Mouse (Mus musculus) neural tube, embryonic 11.5 days (tissue): ENCODE measurements at regions not wholly inside any gene's neighbourhood (a gene's known extent, or its start where the extent isn't known, plus 50 kb on each side); places are given as distances from the start of the nearest gene placed in this dataset.
A peak's percentile ranks its signal among the peaks of the same experiment; 100 is the strongest.

ENCODE experiments used
- ATAC-seq: fragments of 200-750 bp; cut with Nextera tagmentation; 2 replicates; pipeline ENCODE4 v1.8.0; 2017; ENCODE audit warnings: moderate number of reproducible peaks, mild to moderate bottlenecking, moderate TSS enrichment, moderate library complexity; ENCODE audit not compliant: insufficient read depth, low FRiP score, low TSS enrichment
- DNase-seq: peaks from one replicate; pipeline ENCODE4 v3.0.0-alpha.2; 2015; ENCODE audit warnings: low spot score
- H3K27ac ChIP-seq: fragments of 300-500 bp; sonication (generic); 2 replicates; pipeline ENCODE4 v1.5.1; 2014; ENCODE audit warnings: low read depth, mild to moderate bottlenecking, low read length
- H3K27me3 ChIP-seq: fragments of 300-500 bp; sonication (generic); 2 replicates; pipeline ENCODE4 v1.6.1; 2014; ENCODE audit warnings: mild to moderate bottlenecking, low read length, mixed read lengths; ENCODE audit not compliant: control insufficient read depth, insufficient read depth
- H3K36me3 ChIP-seq: fragments of 300-500 bp; sonication (generic); 2 replicates; pipeline ENCODE4 v1.6.1; 2014; ENCODE audit warnings: mild to moderate bottlenecking, low read length, moderate library complexity, mixed read lengths; ENCODE audit not compliant: control insufficient read depth, insufficient read depth
- H3K4me1 ChIP-seq: fragments of 300-500 bp; sonication (generic); 2 replicates; pipeline ENCODE4 v1.6.1; 2014; ENCODE audit warnings: low read length, mixed read lengths; ENCODE audit not compliant: control insufficient read depth, insufficient read depth
- H3K4me2 ChIP-seq: fragments of 300-500 bp; sonication (generic); 2 replicates; pipeline ENCODE4 v1.6.1; 2014; ENCODE audit warnings: low read depth, mild to moderate bottlenecking, moderate library complexity
- H3K4me3 ChIP-seq: fragments of 300-500 bp; sonication (generic); 2 replicates; pipeline ENCODE4 v1.5.1; 2014; ENCODE audit warnings: low read depth, low read length
- H3K9ac ChIP-seq: fragments of 300-500 bp; sonication (generic); 2 replicates; pipeline ENCODE4 v1.6.1; 2014; ENCODE audit warnings: mild to moderate bottlenecking, low read length
- H3K9me3 ChIP-seq: fragments of 300-500 bp; sonication (generic); 2 replicates; pipeline ENCODE4 v1.6.1; 2016; ENCODE audit warnings: low read length; ENCODE audit not compliant: control insufficient read depth
- WGBS: fragments of 180-500 bp; shearing (Covaris S2); extraction: QIAGEN DNeasy Blood & Tissue Kit; methylation state at CpG from one replicate; pipeline ENCODE4 v1.1.7; 2014; 5-methylcytosine and 5-hydroxymethylcytosine counted together

GRCm38 (mm10) chr10:38147421-38147820, 674.2 kb downstream of the Rfpl4b start:
- ATAC-seq (no peak), DNase-seq (no peak)
- Histone ChIP-seq H3K4me3 (no peak overlapping the region), H3K9ac (no peak overlapping the region), H3K4me1 (no peaks in the 10 kb centered on the region), H3K27ac (no peak overlapping the region), H3K36me3 (no peaks in the 10 kb centered on the region), H3K9me3 (no peaks in the 10 kb centered on the region), H3K27me3 (no peaks in the 10 kb centered on the region), H3K4me2 (no peak overlapping the region)
- 81% methylated on average over 2 of the region's 2 CpGs for WGBS

DNA sequence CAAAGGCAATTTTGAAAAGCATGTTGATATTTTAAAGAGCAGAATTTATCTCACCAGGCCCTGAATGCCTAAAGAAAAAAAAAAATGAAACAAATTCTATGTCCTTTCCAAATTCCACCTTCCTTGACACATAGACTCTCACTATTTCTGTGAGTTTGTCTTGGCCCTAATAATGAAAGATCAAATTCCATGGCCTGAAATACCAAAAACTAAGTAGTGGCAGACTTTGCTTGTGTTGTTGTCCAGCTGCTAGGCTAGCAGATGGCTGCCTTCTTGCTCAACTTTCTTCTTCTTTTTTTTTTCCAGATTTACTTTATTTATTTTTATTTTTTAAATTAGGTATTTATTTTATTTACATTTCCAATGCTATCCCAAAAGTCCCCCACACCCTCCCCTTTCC, 682.4 kb downstream of the Rfpl4b start:
- Histone ChIP-seq H3K9me3 (no peaks in the 10 kb centered on the region), H3K4me1 (no peaks in the 10 kb centered on the region), H3K4me3 (no peak overlapping the region), H3K27ac (no peak overlapping the region), H3K4me2 (no peak overlapping the region), H3K36me3 (no peaks in the 10 kb centered on the region), H3K9ac (no peak overlapping the region), H3K27me3 (no peaks in the 10 kb centered on the region)
- no peak for ATAC-seq
- DNase-seq, result no peak

DNA sequence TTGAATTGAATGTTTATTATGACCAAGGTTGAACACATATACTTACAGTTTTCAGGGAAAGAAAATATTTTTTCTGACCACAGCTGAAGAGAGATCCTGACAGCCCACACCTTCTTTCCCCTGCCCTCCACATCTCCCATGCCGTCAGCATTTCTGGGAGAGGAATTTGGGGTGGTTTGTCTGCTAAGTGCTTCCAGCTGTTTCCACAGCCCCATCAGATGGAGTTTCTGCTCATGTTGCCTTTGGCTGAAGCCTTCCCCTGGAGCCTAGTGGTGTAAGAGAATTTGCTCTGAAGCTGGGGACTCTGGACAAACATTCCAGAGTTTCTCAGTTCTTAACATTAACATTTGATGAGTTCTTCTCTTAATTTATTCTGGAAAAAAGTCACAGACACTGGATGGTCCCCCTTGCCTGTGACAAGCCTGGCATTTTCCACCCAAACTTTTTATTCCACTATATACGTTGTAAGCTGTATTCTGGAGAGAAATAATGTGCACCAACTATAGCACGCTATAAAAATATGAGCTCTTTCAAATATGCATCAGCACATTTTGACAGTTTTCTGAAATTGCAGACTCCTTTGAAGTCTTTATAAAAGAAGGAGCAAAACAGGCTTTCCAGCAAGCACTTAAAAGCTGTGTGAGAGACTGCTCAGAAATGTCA, 699.5 kb downstream of the Rfpl4b start:
- WGBS, result 62% methylated on average over 3 of the region's 3 CpGs
- no peak overlapping the region for H3K4me2 ChIP-seq
- H3K4me1 ChIP-seq, result no peaks in the 10 kb centered on the region
- ATAC-seq (no peak), DNase-seq (peak; percentile 58)
- H3K9me3 ChIP-seq, result no peaks in the 10 kb centered on the region
- H3K27me3 ChIP-seq, result no peaks in the 10 kb centered on the region
- H3K36me3 ChIP-seq, result no peaks in the 10 kb centered on the region
- no peak overlapping the region for H3K27ac ChIP-seq
- H3K4me3 ChIP-seq, result no peak overlapping the region
- no peak overlapping the region for H3K9ac ChIP-seq

GRCm38 (mm10) chr10:38118601-38119000, 703.0 kb downstream of the Rfpl4b start:
- ATAC-seq, result no peak
- WGBS, result 52% methylated on average over 1 of the region's 1 CpGs

DNA sequence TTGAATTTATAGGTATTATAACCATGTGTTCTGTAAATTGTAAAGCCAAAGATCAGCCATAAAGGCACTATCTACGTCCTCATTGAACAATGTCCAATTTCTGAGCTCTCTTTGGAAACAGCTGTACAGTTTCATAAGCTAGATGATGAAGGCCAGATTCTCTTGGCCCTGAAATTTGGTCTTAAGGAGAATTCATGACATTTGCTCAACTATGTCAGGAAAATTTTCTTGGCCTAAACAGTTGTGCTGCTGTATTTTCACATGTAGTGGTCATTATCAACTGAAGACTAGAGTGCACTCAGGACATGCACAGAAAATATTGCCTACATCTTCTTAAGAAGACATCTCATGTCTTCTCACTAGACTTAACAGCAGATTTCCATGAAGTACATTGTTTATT, 705.1 kb downstream of the Rfpl4b start:
- no peak overlapping the region for H3K9ac ChIP-seq
- no peaks in the 10 kb centered on the region for H3K36me3 ChIP-seq
- H3K9me3 ChIP-seq, result no peaks in the 10 kb centered on the region
- WGBS, result 77% methylated on average over 1 of the region's 1 CpGs
- no peaks in the 10 kb centered on the region for H3K4me1 ChIP-seq
- H3K4me2 ChIP-seq, result no peak overlapping the region
- H3K4me3 ChIP-seq, result no peak overlapping the region
- no peaks in the 10 kb centered on the region for H3K27me3 ChIP-seq
- DNase-seq (no peak), ATAC-seq (no peak)
- H3K27ac ChIP-seq, result no peak overlapping the region

More at GRCm38 (mm10) chr10:38118601-38119000, 703.0 kb downstream of the Rfpl4b start:
- Histone ChIP-seq H3K9ac (no peak overlapping the region), H3K36me3 (no peaks in the 10 kb centered on the region), H3K4me3 (no peak overlapping the region), H3K4me1 (no peaks in the 10 kb centered on the region), H3K27ac (no peak overlapping the region), H3K27me3 (no peaks in the 10 kb centered on the region), H3K9me3 (no peaks in the 10 kb centered on the region), H3K4me2 (no peak overlapping the region)
- DNase-seq, result peak; percentile 13

GRCm38 (mm10) chr10:38114194-38114593, 707.4 kb downstream of the Rfpl4b start:
- Histone ChIP-seq H3K27me3 (no peaks in the 10 kb centered on the region), H3K4me3 (no peak overlapping the region), H3K9ac (no peak overlapping the region), H3K9me3 (no peaks in the 10 kb centered on the region), H3K36me3 (no peaks in the 10 kb centered on the region), H3K4me2 (no peak overlapping the region), H3K27ac (no peak overlapping the region), H3K4me1 (no peaks in the 10 kb centered on the region)
- DNase-seq (no peak), ATAC-seq (no peak)
- WGBS, result 92% methylated on average over 2 of the region's 2 CpGs

GRCm38 (mm10) chr10:38108591-38108990, 713.0 kb downstream of the Rfpl4b start:
- no peaks in the 10 kb centered on the region for H3K36me3 ChIP-seq
- H3K4me1 ChIP-seq, result no peaks in the 10 kb centered on the region
- H3K27me3 ChIP-seq, result no peaks in the 10 kb centered on the region
- DNase-seq (no peak), ATAC-seq (no peak)
- H3K27ac ChIP-seq, result no peak overlapping the region
- no peak overlapping the region for H3K4me3 ChIP-seq
- no peaks in the 10 kb centered on the region for H3K9me3 ChIP-seq
- no peak overlapping the region for H3K9ac ChIP-seq
- no peak overlapping the region for H3K4me2 ChIP-seq
- WGBS, result 68% methylated on average over 6 of the region's 6 CpGs

- Histone ChIP-seq H3K27me3 (no peaks in the 10 kb centered on the region), H3K27ac (no peak overlapping the region), H3K36me3 (no peaks in the 10 kb centered on the region), H3K9me3 (no peaks in the 10 kb centered on the region), H3K4me3 (no peak overlapping the region), H3K4me1 (no peaks in the 10 kb centered on the region), H3K4me2 (no peak overlapping the region), H3K9ac (no peak overlapping the region)
- DNase-seq (no peak), ATAC-seq (no peak)
- 85% methylated on average over 1 of the region's 1 CpGs for WGBS
Measured at GRCm38 (mm10) chr10:38103570-38103969, 718.0 kb downstream of the Rfpl4b start.

DNA sequence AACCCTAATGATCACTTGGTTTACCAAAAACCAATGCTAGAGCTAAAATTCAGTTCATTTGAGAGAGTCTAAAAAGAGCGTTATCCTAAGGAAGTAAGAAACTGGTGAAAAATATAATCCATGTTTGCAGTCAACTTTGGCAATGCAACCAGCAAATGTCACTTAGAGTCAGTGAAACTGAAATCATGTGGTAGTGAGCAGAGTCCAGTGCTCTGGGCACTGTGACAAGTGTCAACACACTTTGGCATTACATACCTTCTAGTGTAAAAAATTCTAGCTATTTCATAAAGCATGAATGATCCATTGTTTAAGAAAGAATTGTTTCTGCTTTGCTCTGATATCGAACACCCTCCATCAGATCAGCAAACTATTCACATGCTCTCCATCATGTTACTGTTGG, 743.1 kb downstream of the Rfpl4b start:
- Histone ChIP-seq H3K36me3 (no peaks in the 10 kb centered on the region), H3K4me3 (no peak overlapping the region), H3K27ac (no peak overlapping the region), H3K4me1 (no peaks in the 10 kb centered on the region), H3K9ac (no peak overlapping the region), H3K9me3 (no peaks in the 10 kb centered on the region), H3K27me3 (no peaks in the 10 kb centered on the region), H3K4me2 (no peak overlapping the region)
- WGBS, result 95% methylated on average over 2 of the region's 2 CpGs
- DNase-seq, result no peak
- ATAC-seq, result no peak
